Mouse (Mus musculus) heart, embryonic 14.5 days (tissue): ENCODE data around the gene Mboat1. TPM values are rescaled to one million over a fixed set of nuclear protein-coding genes. Genes with fewer than 3 reads are reported as not detected.

Experiments used
- ATAC-seq: fragments of 200-750 bp; cut with Nextera tagmentation; 2 replicates; pipeline ENCODE4 v1.8.0; 2017; ENCODE audit warnings: low read depth, moderate TSS enrichment; ENCODE audit not compliant: insufficient number of reproducible peaks, insufficient read depth, low FRiP score
- H3K27ac ChIP-seq, 2 experiments: fragments of 200-500 bp in 1 of 2; fragments of 300-500 bp in 1 of 2; sonication (generic) in 1 of 2; replicated peaks in 1 of 2; 2 replicates each; pipeline ENCODE4 v1.5.1; 2012 to 2014; ENCODE audit warnings: low read depth in 2 of 2, low read length in 2 of 2, control low read depth in 1 of 2, mild to moderate bottlenecking in 1 of 2, mixed read lengths in 1 of 2; ENCODE audit not compliant: control insufficient read depth in 1 of 2, insufficient read depth in 1 of 2
- H3K27me3 ChIP-seq: fragments of 300-500 bp; sonication (generic); 2 replicates; pipeline ENCODE4 v1.6.1; 2014; ENCODE audit warnings: mild to moderate bottlenecking, low read length, control low read depth; ENCODE audit not compliant: control insufficient read depth, insufficient read depth
- H3K36me3 ChIP-seq: fragments of 300-500 bp; sonication (generic); 2 replicates; pipeline ENCODE4 v1.6.1; 2014; ENCODE audit warnings: mild to moderate bottlenecking, control low read depth, low read length, mixed read lengths; ENCODE audit not compliant: control insufficient read depth, insufficient read depth
- H3K4me1 ChIP-seq, 2 experiments: fragments of 200-500 bp in 1 of 2; fragments of 300-500 bp in 1 of 2; sonication (generic) in 1 of 2; 2 replicates each; pipeline ENCODE4 v1.6.1; 2012 to 2014; ENCODE audit warnings: low read length in 2 of 2, control low read depth in 1 of 2, mixed read lengths in 1 of 2; ENCODE audit not compliant: control insufficient read depth in 2 of 2, insufficient read depth in 2 of 2
- H3K4me2 ChIP-seq: fragments of 300-500 bp; sonication (generic); 2 replicates; pipeline ENCODE4 v1.6.1; 2014; ENCODE audit warnings: mild to moderate bottlenecking, low read length
- H3K4me3 ChIP-seq, 2 experiments: fragments of 200-500 bp in 1 of 2; fragments of 300-500 bp in 1 of 2; sonication (generic) in 1 of 2; 2 replicates each; pipeline ENCODE4 v1.5.1; 2012 to 2014; ENCODE audit warnings: low read length in 2 of 2, mild to moderate bottlenecking in 2 of 2, control low read depth in 1 of 2, low read depth in 1 of 2, moderate library complexity in 1 of 2; ENCODE audit not compliant: control insufficient read depth in 1 of 2, insufficient read depth in 1 of 2
- H3K9ac ChIP-seq: fragments of 300-500 bp; sonication (generic); 2 replicates; pipeline ENCODE4 v1.6.1; 2014; ENCODE audit warnings: mild to moderate bottlenecking, low read length
- H3K9me3 ChIP-seq: fragments of 300-500 bp; sonication (generic); 2 replicates; pipeline ENCODE4 v1.6.1; 2016; ENCODE audit warnings: low read length, control low read depth; ENCODE audit not compliant: control insufficient read depth
- WGBS: fragments of 180-500 bp; shearing (Covaris S2); extraction: QIAGEN DNeasy Blood & Tissue Kit; methylation state at CpG from one replicate; pipeline ENCODE4 v1.1.7; 2014; 5-methylcytosine and 5-hydroxymethylcytosine counted together
- polyA plus RNA-seq: library from polyadenylated mRNA; unstranded; fragments of >200 nt; fragmentation: Nextera tagmentation; extraction: Ambion mirVana; gene quantifications from 2 replicates; pipeline ENCODE4 v1.2.1, GENCODE M21; 2014

Mboat1 gene
- polyA plus RNA-seq: 1.6 and 2.5 TPM in 2 replicates

DNA sequence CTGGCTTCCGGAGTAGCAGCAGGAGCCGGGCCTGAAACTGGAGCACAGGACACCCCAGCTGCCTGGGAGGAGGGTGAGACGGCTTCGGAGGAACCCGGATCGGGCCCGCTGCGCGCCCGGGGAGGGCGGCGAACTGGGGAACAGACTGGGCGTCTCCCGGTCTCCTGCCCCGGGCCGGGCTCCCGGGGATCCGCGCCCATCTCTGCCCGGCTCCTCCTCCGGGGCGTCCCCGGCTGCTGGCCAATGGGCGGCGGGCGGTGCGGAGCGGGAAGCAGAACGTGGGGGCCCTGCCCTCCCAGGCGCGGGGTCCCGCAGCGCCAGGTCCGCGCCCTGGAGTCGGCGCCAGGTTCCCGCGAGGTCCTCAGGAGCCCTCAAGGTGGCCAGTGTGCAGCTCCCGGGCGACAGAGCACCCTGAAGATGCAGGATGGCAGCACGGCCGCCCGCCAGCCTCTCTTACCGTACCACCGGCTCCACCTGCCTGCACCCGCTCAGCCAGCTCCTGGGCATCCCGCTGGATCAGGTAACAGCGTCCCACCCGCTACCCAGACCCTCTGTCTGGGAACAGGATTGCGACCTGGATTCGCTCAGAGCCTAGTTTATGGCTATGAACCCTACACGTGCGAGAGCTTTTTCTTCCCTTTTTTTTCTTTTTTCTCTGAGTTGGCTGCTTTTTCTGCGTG, at the start of gene Mboat1:
Gene Mboat1, plus strand, starts transcription at position 247 of the 680 bp plus-strand sequence.
- peak within 1 kb of the TSS; percentile 96 for H3K4me2 ChIP-seq
- peak within 1 kb of the TSS; percentile 79 for H3K9ac ChIP-seq
- under 1% methylated on average over 47 of the region's 55 CpGs for WGBS
- H3K9me3 ChIP-seq: no peaks in the 10 kb centered on the region
- H3K36me3 ChIP-seq: no peaks in the 10 kb centered on the region
- peaks cover 0 to 2% of the 10 kb centered on the region in 2 experiments; a peak in 1 of 4 replicates for H3K4me1 ChIP-seq
- H3K27ac ChIP-seq: no peak within 1 kb of the TSS
- H3K27me3 ChIP-seq: peaks cover 12% of the 10 kb centered on the region
- peak within 1 kb of the TSS; percentile 53 to 68 for H3K4me3 ChIP-seq
- peak; percentile 88 for ATAC-seq

DNA sequence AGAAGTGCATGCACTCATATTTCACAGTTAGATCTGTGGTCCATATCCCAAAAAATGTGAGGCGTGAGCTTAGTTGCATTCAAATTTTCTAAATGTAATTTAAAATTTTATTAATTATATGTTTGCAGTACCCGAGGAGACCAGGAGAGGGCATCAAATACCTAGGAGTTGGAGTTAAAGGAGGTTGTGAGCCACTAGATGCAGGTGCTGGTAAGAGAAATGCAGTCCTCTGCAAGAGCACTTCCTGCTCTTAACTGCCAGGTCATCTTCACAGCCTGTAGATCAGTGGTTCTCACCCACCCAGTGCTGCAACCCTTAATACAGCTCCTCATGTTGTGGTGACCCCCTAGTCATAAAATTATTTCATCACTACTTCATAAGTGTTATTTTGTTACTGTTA, 43.2 kb upstream of the Mboat1 start:
- H3K4me2 ChIP-seq: no peak overlapping the region
- no peak overlapping the region for H3K27ac ChIP-seq
- H3K4me1 ChIP-seq: peaks cover 0 to 5% of the 10 kb centered on the region in 2 experiments; a peak in 1 of 4 replicates
- no peak for ATAC-seq
- H3K9ac ChIP-seq: no peak overlapping the region
- no peak overlapping the region for H3K4me3 ChIP-seq
- H3K36me3 ChIP-seq: no peaks in the 10 kb centered on the region
- H3K9me3 ChIP-seq: no peaks in the 10 kb centered on the region
- 41% methylated on average over 2 of the region's 2 CpGs for whole genome bisulfite sequencing
- no peaks in the 10 kb centered on the region for H3K27me3 ChIP-seq

DNA sequence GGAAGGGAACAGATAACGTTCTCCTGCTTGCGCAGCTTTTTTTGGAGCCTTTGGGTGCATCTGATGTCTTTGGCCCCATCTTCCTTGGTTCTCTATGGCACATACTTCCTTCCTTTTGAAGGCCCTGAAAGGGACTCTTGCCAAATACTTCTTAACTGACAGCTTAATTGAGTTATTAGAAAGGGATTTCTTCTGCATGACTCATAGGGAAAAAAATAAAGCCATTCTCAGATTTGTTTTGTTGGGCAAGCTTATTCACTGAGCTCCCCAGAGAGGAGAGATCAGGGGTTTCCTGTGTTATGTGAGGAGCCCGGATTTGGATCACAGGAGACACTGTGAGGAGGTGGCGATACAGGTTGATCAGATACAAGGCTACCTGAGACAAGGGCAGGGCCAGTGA, 40.4 kb upstream of the Mboat1 start:
- Histone ChIP-seq H3K27ac (no peak overlapping the region), H3K4me2 (no peak overlapping the region), H3K27me3 (no peaks in the 10 kb centered on the region), H3K9ac (no peak overlapping the region), H3K4me3 (no peak overlapping the region), H3K36me3 (no peaks in the 10 kb centered on the region), H3K4me1 (peaks cover 0 to 5% of the 10 kb centered on the region in 2 experiments; a peak in 1 of 4 replicates), H3K9me3 (no peaks in the 10 kb centered on the region)
- 62% methylated on average over 4 of the region's 4 CpGs for WGBS
- ATAC-seq: no peak

DNA sequence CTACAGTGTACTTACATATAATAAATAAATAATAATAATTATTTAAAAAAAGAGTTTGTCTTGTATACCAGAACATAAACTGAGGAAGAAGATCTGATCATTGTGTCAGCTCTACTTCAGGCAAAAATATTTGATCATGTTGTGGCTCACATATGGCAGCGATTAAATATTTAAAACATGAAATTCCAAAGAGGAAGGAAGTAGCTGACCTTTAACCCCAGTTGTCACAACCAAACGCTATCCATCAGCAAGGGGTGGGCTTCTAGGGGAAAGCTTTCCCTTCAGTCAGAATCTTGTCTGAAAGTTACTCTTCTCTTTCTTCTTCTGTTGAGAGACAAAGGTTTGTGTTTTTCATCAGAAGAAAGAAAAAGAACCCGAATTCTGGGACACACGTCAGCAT, 39.8 kb upstream of the Mboat1 start:
- Histone ChIP-seq H3K27ac (no peak overlapping the region), H3K9me3 (no peaks in the 10 kb centered on the region), H3K4me1 (peaks cover 0 to 5% of the 10 kb centered on the region in 2 experiments; a peak in 1 of 4 replicates), H3K4me3 (no peak overlapping the region), H3K27me3 (no peaks in the 10 kb centered on the region), H3K36me3 (no peaks in the 10 kb centered on the region), H3K9ac (no peak overlapping the region), H3K4me2 (no peak overlapping the region)
- no peak for ATAC-seq
- WGBS: 44% methylated on average over 4 of the region's 4 CpGs

DNA sequence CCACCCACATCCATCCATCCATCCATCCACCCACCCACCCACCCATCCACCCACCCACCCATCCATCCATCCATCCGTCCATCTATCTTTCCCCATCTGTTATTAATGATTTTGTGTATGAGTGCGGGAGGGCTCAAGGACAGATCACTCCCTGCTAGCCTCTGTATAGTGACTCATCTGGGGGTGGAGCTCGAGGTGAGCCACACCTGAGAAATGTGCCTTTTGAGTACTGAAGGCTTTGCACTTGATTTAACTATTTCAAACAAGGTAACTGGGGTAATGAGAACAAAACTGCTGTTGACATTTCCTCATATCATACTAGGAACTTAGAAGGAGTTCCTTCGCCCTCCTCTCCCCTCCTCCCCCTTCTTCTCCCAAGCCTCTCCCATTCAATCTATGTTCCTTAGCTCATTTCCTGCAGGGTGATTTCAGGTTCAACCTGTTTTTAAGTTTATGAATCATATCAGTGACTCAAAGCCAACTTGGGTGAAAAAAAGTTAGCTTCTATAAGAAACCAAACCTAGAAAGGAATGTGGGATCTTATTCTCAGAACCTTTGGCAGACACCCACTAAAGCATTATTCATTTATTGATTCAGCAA, 27.2 kb upstream of the Mboat1 start:
- H3K27me3 ChIP-seq: no peaks in the 10 kb centered on the region

DNA sequence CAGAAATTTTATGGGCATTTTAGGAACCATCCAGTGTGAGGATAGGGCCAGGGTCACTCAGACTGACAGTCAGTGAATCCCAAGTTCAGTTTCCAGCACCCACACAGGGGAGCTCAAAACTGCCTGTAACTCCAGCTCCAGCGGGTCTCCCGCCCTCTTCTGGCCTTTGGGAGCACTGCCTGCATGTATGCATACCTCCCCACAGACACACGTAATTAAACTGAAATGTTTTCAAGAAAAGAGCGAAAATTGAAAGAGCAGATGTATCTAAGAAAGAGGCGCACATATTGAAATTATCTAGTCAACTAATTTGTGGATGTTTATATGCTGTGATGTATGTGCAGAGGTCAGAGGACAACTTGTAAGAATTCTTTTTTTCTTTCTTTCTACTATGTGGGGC, 20.5 kb upstream of the Mboat1 start:
- 70% methylated on average over 5 of the region's 5 CpGs for WGBS
- Histone ChIP-seq H3K4me1 (no peaks in the 10 kb centered on the region), H3K36me3 (no peaks in the 10 kb centered on the region), H3K9me3 (no peaks in the 10 kb centered on the region), H3K4me2 (no peak overlapping the region), H3K27me3 (no peaks in the 10 kb centered on the region), H3K27ac (no peak overlapping the region), H3K9ac (no peak overlapping the region), H3K4me3 (no peak overlapping the region)
- no peak for ATAC-seq

More for the DNA sequence above, 27.2 kb upstream of the Mboat1 start:
- no peaks in the 10 kb centered on the region for H3K36me3 ChIP-seq
- H3K9ac ChIP-seq: no peak overlapping the region
- H3K9me3 ChIP-seq: no peaks in the 10 kb centered on the region
- H3K27ac ChIP-seq: no peak overlapping the region
- WGBS: 83% methylated on average over 4 of the region's 4 CpGs
- no peak overlapping the region for H3K4me2 ChIP-seq
- H3K4me1 ChIP-seq: no peaks in the 10 kb centered on the region
- no peak for ATAC-seq
- no peak overlapping the region for H3K4me3 ChIP-seq

DNA sequence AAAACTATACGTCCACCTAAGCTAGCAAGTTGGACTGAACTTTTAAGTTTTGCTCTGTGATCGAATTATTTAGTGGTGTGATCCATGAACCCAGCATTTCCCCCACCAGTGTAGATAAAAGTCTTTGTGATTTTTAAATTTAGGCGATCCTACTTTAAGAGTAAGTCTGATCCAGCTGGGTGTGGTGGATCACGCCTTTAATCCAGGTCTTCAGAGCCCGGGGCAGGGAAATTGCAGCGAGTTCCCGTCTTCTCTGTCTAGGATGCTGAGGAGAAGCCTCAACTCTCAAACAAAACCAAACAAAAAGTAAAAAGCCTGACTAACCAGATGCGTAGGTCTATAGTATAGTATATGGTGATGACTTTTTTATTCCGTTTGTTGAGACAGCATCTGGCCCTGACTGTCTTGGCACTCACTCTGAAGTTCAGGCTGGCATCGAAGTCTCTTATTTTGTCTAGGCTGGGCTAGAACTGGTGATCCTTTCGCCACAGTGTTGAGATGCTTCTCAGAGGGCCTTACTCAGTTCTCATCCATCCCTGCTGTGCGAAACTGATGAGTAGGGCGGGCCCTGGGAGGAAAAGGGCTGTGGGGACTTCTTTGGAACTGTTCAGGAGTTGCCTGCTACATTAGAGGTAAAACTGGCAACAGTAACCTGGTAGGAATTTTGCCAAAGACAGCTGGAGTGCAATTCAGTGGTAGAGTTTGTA, 787 bp downstream of the Mboat1 start:
- Histone ChIP-seq H3K27me3 (peaks cover 12% of the 10 kb centered on the region), H3K9me3 (no peaks in the 10 kb centered on the region), H3K36me3 (no peaks in the 10 kb centered on the region), H3K9ac (peak overlapping the region; percentile 79), H3K27ac (no peak overlapping the region), H3K4me3 (peak overlapping the region; percentile 53 to 68; a peak in 3 of 4 replicates), H3K4me2 (peak overlapping the region; percentile 96), H3K4me1 (peaks cover 0 to 2% of the 10 kb centered on the region in 2 experiments; a peak in 1 of 4 replicates)
- 35% methylated on average over 13 of the region's 13 CpGs for WGBS
- ATAC-seq: no peak
